Mouse (Mus musculus): ENCODE results near the gene Wasf2.

Wasf2 gene

GRCm38 (mm10) chr4:133129931-133130889 lies at the start of gene Wasf2:
Wasf2 (plus strand) TSS chr4:133130505.
- in situ Hi-C loops (cut with MboI; ENCODE audit: low sequenced_read_pairs), result no loop called here

GRCm38 (mm10) chr4:133080862-133081261 lies 49.4 kb upstream of the Wasf2 start:
- in situ Hi-C loops (cut with MboI; ENCODE audit: low sequenced_read_pairs), result no loop called here

DNA sequence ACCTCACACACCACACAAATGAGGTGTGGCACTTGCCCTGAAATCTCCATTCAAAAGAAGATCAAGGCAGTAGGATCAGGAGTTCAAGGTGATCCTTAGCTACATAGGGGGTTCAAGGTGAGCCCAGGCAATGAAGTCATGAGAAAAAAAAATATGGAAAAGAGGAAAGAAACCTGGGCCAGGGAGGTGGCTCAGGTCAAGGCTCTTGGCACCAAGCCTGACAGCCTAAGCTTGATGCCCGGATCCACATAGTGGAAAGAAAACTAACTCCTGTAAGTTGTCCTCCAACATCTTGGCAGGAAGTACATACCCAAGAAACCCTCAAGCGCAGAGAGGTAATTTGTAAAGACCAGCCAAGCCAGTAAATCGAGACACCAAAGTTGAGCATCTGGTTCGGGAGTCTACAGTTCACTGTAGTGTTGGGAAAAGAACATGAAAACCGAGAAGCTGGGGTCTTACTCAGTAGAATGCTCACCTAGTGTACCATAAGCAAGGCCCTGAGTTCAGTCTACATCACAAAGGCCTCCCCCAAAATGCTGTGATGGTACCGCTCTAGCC lies 48.0 kb upstream of the Wasf2 start:
- in situ Hi-C loops (cut with MboI; ENCODE audit: low sequenced_read_pairs), result no loop called here

DNA sequence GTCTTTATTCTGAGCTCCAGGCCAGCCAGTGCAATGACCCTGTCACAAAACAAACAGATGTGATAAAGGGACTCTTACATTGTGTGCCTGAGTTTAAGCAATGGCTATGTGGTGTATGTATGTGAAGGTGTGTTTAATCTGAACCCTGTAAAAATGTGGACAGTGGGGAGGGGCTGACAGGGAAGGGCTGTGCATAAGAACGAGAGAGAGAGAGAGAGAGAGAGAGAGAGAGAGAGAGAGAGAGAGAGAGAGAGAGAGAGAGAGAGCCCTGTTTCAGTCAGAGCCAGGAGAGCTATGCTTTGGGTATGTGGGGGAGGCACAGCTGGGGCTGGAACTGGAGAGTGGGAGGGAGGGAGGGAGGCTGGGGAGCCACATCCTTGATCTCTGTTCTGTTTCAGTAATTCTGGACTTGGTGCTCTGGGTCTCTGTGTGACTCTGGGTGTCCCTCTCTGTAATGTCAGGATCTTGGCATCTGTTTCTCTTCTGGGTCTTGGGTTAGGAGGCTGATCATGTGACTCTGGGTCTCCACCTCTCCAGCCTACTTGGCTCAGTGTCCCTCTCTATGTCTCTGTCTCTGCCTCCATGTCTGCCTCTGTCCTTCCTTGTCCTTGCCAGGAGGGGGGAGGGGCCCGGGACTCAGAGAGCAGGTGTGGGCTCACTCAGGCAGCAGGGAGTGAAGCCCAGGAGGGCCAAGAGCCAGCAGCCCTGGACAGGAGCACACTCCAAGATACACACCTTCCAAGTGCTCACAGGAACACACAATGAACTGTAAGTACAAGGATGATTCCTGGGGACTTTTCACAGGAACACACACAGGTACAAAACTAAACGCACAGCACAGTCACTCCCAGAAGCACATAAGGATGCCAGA lies 46.1 kb upstream of the Wasf2 start:
- in situ Hi-C loops (cut with MboI; ENCODE audit: low sequenced_read_pairs), result no loop called here

- in situ Hi-C loops (cut with MboI; ENCODE audit: low sequenced_read_pairs), result no loop called here
These were observed 45.1 kb upstream of the Wasf2 start for GRCm38 (mm10) chr4:133085011-133085782.

- in situ Hi-C loops (cut with MboI; ENCODE audit: low sequenced_read_pairs), result no loop called here
These were observed 44.4 kb upstream of the Wasf2 start for GRCm38 (mm10) chr4:133085783-133086342.

DNA sequence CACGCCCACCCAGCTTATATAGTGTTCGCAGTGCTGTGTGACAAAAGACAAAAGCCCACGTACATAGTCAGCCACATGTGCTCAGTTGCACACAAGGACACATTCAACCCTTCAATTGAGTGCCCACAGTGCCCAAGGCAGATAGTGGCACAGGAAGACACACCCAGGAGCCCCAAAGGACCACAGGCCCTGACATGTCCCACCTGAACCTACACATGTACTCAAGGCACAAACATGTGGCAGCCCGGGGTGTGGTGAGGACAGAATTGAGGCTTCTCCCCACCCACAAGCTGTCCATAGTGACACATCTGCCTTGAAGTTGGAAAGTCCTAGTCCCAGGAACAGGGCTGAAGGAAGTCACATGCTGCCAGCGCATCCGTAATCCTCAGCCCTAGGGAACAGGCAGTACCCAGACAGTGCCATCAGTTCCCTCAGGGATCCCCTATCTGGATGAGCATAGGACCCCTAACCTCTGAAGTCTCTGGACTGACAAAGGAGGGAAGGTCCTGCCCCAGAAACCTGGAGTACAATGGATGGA lies 43.1 kb upstream of the Wasf2 start:
- in situ Hi-C loops (cut with MboI; ENCODE audit: low sequenced_read_pairs), result no loop called here

GRCm38 (mm10) chr4:133087835-133088234 lies 42.5 kb upstream of the Wasf2 start:
- in situ Hi-C loops (cut with MboI; ENCODE audit: low sequenced_read_pairs), result no loop called here

DNA sequence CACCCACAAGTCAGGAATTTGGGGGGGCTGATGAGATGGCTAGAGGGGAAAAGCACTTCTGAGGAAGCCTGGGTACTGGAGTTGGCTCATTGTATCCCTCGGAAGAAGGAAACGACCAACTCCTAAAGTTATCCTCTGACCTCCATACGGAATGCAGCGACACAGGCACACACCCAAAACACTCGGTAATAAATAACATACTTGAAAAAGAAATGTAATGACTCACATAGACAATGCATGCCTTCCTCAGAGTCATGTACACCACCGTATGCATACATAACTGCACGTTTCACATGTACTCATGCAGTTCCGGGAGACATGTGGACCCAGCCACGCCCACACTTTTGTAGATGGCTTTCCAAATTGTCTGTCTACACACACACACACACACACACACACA lies 41.0 kb upstream of the Wasf2 start:
- in situ Hi-C loops (cut with MboI; ENCODE audit: low sequenced_read_pairs), result no loop called here

DNA sequence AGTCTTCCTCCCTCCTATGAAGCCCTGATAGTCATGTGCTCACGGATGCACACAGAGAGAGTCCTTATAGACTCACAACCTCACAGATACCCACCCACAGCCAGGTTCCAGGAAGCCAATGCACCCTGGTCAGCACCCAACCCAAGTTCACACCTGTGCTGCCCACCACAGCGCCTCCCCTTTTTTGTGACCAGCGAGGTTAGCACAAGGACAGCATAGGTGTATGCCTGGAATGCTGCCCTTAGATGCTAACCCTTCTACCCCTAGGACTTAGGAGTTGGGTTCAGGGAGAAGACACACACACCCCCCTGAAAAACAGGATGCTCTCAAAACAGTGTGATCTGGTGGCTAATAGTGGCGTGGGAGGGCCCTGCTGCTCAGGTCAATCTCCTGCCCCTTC lies 40.5 kb upstream of the Wasf2 start:
- in situ Hi-C loops (cut with MboI; ENCODE audit: low sequenced_read_pairs), result no loop called here

DNA sequence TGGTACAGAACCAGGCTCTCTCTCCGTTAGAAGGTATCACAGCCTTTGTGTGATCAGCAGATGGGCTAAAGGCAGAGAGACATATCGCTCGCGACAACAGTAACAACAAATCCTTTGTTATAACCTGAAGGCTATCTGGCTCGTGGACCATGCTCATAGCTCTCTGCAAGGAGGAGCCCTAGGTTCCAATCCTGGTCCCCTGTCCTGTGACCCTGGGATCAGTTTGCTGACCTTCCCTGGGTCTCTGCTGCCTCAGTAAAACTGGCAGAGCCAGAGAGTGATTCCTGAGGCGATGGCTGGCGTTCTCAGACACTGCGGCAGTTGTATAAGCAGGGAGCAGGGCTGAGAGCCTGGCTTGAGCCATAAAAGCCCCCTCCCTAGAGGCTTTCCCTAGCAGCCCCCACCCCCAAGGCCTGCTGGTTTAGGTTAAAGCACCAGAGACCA lies 40.0 kb upstream of the Wasf2 start:
- in situ Hi-C loops (cut with MboI; ENCODE audit: low sequenced_read_pairs), result no loop called here

DNA sequence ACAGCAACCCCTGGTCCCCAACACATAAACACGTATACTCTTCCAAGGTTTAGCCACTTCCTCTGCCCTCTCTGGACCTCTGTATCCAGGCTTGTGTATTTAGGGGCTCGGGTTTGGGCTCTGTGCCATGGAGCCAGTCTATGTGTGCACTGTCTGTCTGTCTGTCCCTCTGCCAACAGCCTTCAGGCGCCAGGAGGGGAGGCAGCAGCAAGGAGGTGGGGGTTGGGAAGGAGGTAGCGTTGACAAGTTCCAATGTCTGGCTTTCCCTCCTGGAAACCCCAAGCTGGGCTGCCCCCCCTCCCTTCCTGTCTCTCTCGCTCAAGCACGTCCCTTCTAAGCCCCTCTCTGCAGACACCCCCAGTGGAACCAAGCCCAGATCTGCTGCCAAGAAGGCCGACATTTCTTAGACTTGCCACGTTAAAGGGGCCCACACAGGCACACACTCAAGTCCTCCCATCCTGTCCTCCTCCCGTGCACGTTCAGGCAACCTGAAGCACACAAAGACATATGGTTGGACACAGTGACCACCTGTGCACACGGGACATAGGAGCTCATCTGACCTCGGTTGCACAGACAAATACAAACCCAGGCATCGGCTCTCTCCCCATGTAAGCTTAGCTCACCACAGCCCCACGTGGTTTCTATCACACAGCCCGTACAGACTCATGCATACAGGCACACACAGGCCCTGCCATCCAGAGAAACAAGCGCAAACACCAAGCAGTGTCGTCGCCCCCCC lies 39.4 kb upstream of the Wasf2 start:
- in situ Hi-C loops (cut with MboI; ENCODE audit: low sequenced_read_pairs), result no loop called here

DNA sequence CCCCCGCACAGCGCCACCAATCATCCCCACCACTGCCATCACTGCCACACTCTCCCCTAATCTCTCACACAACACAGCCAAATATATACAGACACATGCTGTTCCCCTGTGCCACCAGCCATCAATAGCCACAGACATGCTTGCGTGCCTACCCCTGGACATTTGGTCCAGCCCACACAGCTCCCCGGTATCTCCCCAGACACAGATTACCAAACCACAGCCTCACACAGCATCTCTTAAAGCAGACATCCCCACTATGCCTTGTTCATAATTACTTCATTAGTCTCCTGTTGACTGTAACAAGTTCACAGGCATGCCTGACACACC lies 38.9 kb upstream of the Wasf2 start:
- in situ Hi-C loops (cut with MboI; ENCODE audit: low sequenced_read_pairs), result no loop called here

- in situ Hi-C loops (cut with MboI; ENCODE audit: low sequenced_read_pairs), result no loop called here
These were observed 37.8 kb upstream of the Wasf2 start for GRCm38 (mm10) chr4:133092453-133092901.

DNA sequence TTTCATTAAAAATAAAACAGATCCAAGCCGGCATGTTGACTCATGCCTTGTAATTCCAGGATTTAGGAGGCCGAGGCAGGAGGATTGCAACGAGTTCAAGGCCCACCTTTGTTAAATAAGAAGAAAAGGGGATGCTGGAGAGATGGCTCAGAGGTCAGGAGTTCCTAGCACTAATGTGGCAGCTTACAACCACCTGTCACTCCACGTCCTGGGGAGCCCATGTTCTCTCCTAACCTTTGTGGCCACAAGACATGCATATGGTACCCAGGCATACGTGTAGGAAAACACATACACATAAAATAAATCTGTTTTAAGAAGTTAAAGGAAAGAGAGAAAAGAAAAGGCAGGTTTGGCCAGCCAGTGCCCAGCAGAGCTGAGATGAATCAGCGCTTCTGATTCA lies 37.2 kb upstream of the Wasf2 start:
- in situ Hi-C loops (cut with MboI; ENCODE audit: low sequenced_read_pairs), result no loop called here

DNA sequence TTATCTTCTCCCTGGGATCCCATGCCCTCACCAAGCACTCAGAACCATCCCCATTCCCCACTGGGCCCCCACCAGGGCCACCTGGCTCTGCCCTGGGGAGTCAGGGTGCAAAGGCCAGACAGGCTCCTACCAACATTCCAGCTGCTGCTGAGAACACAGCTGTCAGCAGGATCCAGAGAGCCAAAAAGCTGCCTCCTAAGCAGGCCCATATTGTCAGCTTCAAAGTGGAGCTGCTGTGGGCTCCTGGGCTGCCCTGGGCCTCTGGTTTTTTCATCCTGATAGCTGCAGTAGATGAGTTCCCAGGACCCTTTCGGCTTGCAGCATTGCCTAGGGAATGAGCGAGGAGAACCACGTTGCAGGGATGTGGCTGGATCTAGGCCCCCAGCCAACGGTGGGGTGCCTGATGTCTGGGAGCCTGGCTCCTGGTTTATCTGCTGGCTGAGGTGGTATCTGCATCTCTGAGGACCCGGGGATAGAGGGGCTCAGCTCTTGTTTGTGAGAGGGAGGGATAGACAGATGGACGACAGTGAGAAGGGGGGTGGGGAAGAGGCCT lies 36.7 kb upstream of the Wasf2 start:
- in situ Hi-C loops (cut with MboI; ENCODE audit: low sequenced_read_pairs), result no loop called here

DNA sequence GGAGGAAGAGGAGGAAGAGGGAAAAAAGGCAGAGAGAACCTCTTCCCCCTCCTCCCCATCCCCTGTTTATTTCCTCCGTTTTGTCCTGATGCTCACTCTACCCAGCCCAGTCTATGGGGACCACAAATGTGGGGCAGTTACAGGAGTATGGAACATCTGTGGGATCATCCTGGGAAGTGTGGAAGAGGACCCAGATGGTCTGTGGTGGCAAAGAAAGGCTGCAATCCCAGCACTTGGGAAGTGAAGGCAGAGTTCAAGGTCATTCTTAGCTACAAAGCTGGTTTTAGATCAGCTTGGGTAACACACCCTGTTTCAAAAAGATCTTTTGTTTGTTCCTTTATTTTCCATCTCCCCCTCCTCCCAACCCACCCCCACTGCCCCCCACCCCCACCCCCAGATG lies 36.0 kb upstream of the Wasf2 start:
- in situ Hi-C loops (cut with MboI; ENCODE audit: low sequenced_read_pairs), result no loop called here

GRCm38 (mm10) chr4:133094936-133095733 lies 35.2 kb upstream of the Wasf2 start:
- in situ Hi-C loops (cut with MboI; ENCODE audit: low sequenced_read_pairs), result no loop called here

Measured in CH12F3 (cell line).